Mouse (Mus musculus): ENCODE results near the gene 1500009C09Rik. TPM values are rescaled to one million over a fixed set of nuclear protein-coding genes. Genes with fewer than 3 reads are reported as not detected.

The 1500009C09Rik gene
- total RNA-seq, 2 experiments from 2014 or later, result 70.9 to 77.4 TPM

DNA sequence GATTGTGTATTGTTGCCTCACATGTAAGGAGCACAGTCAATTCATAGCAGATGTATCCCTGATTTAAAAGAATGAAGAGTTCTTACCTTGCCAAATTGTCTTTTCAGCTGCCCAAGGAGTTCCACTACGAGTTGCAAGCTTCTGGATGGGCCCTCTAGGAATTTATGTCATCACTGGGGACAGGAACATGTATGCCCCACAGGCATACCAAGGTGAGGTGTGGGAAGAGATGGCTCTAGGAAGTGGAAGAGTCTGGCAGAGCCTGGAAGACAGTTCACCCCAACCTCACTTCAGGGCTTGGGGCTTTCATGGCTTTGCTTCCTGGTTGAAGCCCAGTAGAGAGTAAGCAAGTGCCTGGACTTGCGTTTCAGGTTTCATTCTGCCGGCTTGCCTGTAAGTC lies 56.2 kb downstream of the 1500009C09Rik start:
- no peak for DNase-seq
- intact Hi-C loops (cut with DNase I), result no loop called here

Other genes starting within 250 kb of the 1500009C09Rik start
- gene Desi1, start 218.5 kb upstream of the 1500009C09Rik start, total RNA-seq (2021), result 10 to 100 TPM; 64.8 to 72.7 TPM
- 100 to 1,000 TPM; 123 to 130 TPM for gene Snu13, start 204.8 kb upstream of the 1500009C09Rik start, total RNA-seq (2021)
- gene 4930407I10Rik, start 193.2 kb upstream of the 1500009C09Rik start, total RNA-seq (2021), result not detected
- gene Mei1, start 182.4 kb upstream of the 1500009C09Rik start, total RNA-seq (2021), result under 1 TPM in 1 of 2 experiments, not detected in 1; 0.10 TPM
- 10 to 100 TPM; 11.3 to 12.4 TPM for gene Ccdc134, start 124.5 kb upstream of the 1500009C09Rik start, total RNA-seq (2021)
- 100 to 1,000 TPM; 233 to 234 TPM for gene Srebf2, start 105.2 kb upstream of the 1500009C09Rik start, total RNA-seq (2021)
- gene Shisa8, start 39.6 kb upstream of the 1500009C09Rik start, total RNA-seq (2021), result 1 to 10 TPM; 1.5 to 2.0 TPM
- gene Tnfrsf13c, start 28.0 kb upstream of the 1500009C09Rik start, total RNA-seq (2021), result 1 to 10 TPM in 1 of 2 experiments, under 1 TPM in 1; 0.46 to 1.1 TPM
- gene Cenpm, start 7.6 kb upstream of the 1500009C09Rik start, total RNA-seq (2021), result 1 to 10 TPM; 6.5 to 6.9 TPM
- 100 to 1,000 TPM; 666 to 687 TPM for gene Sept3, start 22.5 kb downstream of the 1500009C09Rik start, total RNA-seq (2021)
- under 1 TPM in 1 of 2 experiments, not detected in 1; 0.24 TPM for gene Wbp2nl, start 46.6 kb downstream of the 1500009C09Rik start, total RNA-seq (2021)
- gene Naga, start 86.5 kb downstream of the 1500009C09Rik start, total RNA-seq (2021), result 10 to 100 TPM; 32.1 to 33.6 TPM
- gene Pheta2, start 86.5 kb downstream of the 1500009C09Rik start, total RNA-seq (2021), result 1 to 10 TPM; 1.1 to 1.2 TPM
- gene Smdt1, start 86.6 kb downstream of the 1500009C09Rik start, total RNA-seq (2021), result 100 to 1,000 TPM; 122 to 125 TPM
- gene Ndufa6, start 101.9 kb downstream of the 1500009C09Rik start, total RNA-seq (2021), result 100 to 1,000 TPM; 161 to 174 TPM
- 1 to 10 TPM; 5.3 to 7.0 TPM for gene Cyp2d22, start 127.9 kb downstream of the 1500009C09Rik start, total RNA-seq (2021)
- not detected for gene Cyp2d11, start 141.6 kb downstream of the 1500009C09Rik start, total RNA-seq (2021)
- not detected for gene Cyp2d10, start 154.8 kb downstream of the 1500009C09Rik start, total RNA-seq (2021)
- not detected for gene Cyp2d9, start 181.0 kb downstream of the 1500009C09Rik start, total RNA-seq (2021)